Mouse (Mus musculus): ENCODE measurements around the gene Smoc2.

The Smoc2 gene

GRCm38 (mm10) chr17:14279966-14280300, 627 bp downstream of the Smoc2 start:
- no peak for DNase-seq

GRCm38 (mm10) chr17:14280425-14280833, 1.1 kb downstream of the Smoc2 start:
- peak; percentile 27 to 51 for DNase-seq

DNA sequence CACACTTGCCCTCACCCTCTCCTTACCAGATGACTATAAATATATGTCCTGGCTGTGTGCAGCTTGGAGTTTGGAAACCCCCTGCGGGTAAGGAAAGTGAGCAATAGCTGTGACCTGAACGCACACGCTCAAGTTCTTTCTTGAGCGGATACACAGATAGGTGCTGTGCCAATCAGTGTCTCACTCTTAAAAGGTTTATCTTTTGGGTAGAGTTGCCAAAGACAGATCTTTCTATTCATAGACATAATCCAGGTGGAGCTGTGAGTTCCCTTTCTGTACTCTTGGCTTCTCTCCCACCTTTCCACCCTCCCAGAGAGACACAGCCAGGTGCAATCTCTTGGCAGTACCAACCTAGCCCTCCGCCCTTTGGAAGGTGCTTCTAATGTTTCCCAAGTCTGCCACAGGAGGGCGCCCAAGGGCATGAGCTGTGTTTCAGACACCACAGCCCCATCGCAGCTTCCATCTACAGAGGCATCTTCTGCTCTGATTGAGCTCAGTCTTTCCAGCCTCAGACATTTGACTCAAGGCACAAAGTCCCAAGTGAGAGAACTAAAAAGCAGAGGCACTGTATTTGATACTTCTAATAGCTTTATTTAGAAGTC, 8.8 kb downstream of the Smoc2 start:
- DNase-seq, result peak; percentile 91 to 93

- DNase-seq, result no peak
Measured at GRCm38 (mm10) chr17:14293617-14294016, 14.3 kb downstream of the Smoc2 start.

DNA sequence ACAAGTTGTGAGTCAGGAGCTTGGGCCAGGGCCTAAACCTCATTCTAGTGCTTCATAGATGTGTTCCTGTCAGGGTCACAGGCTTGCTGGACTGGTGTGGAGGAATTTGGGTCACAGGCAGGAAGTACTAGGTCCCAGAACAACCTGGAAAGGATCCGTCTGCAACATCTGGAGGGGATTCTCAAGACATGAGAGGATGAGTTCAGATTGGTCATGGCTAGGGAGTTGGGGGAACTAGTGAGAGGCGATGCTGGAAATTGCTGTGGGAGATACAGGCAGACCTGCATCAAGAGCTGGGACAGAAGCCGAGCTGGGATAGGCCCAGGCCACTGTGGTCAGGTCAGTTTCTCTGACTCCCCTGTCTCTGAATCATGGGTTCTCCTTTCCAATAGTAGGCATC, 15.8 kb downstream of the Smoc2 start:
- DNase-seq, result no peak

GRCm38 (mm10) chr17:14300361-14300760, 21.1 kb downstream of the Smoc2 start:
- no peak for DNase-seq

DNA sequence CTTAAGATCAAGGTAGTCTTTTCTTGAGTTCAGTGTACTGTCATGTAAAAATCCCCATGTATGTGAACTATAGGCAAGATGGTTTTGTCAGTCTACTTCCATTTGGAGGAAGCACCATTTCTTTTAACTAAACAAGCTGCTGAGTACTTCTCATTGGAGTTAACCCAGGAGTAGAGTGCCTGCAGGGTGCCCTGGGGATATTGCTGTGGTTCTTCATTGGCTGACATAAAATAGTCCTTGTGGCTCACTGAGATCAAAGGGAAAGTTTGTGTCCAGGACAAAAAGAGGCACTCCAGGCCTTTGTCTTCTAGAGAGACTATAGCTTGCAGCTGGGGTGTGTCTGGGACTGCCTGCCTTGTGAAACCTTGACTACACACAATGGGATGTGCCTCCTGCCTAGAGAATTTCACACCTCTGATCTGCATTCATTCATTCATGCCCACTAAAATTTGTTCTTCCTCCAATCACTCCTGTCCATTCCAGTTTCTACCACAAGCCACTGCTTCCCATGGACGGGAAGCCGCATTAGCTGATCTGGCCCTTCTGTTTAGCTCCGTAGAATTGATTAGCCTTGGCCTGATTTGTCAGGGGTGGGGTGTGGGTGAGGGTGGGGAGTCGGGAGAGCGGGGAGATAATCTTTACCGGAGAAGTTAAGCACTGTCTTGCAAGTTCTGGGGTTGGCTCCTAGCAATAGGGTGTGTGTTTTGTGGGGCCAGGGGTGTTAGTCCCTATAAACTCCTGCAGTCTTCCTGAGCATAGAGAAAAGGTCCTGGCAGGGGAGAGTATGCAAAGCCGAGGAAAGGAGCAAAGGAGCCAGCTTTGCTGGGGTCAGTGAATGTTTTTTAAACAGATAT, 22.4 kb downstream of the Smoc2 start:
- no peak for DNase-seq

DNA sequence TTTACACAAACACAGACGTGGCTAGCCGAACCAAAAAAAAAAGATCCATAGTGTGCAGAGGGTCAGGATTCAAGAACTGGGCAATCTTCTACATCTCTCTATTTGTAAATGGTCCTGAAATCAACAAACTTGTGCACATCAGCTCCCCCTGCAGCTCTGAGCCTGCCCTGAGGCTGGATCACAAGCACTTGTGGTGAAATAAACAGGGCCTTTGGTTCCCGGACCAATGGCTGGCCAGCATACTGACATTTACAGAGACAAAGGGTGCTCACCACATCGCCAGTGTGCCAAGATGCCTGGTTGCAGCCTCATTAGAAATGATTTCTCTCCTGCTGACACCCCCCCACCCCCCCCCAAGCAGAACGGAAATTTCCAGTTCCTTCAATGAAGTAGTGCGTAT, 23.1 kb downstream of the Smoc2 start:
- DNase-seq, result peak; percentile 27 to 47

- no peak for DNase-seq
Measured at GRCm38 (mm10) chr17:14303722-14304121, 24.4 kb downstream of the Smoc2 start.

DNA sequence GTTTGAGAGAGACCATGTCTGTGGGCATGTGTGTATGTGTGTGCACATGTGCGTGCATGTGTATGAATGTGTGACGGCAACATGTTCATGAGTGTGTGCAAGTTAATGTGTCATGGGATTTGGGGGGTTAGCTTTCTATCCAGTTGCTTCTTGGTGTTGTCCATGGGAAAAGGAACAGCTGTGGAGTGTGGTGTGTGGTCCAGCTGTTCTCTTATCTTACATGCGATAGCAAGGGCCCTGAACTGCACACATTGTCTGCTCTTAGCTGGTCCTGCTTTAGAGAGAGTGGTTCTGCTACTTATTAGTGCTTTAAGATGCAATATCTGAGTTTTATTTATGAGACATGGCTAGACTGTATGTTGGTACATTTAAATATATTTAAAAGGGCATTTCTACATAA, 30.6 kb downstream of the Smoc2 start:
- DNase-seq, result peak; percentile 34 to 47

GRCm38 (mm10) chr17:14312440-14312839, 33.1 kb downstream of the Smoc2 start:
- DNase-seq, result no peak

- DNase-seq, result no peak
Measured at GRCm38 (mm10) chr17:14314308-14314707, 35.0 kb downstream of the Smoc2 start.

DNA sequence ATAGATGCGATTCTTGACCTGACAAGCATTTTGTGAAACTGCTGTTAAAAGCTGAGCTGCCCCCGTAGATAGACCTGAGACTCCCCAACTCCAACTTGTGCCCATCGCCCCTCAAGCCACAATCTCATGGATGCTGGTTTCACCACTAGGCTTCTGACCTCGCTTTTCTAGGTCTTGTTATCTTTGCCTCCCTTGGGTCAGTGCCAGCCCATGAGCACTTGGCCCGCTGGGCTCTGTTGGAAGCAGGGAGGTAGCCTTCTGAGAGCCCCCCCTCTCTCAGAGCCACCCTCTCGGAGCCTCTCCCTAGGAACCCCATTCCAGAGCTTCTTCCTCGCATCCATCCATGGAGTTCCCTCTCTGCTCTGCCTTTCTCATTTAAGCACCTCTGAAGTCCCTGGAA, 37.2 kb downstream of the Smoc2 start:
- DNase-seq, result no peak

DNA sequence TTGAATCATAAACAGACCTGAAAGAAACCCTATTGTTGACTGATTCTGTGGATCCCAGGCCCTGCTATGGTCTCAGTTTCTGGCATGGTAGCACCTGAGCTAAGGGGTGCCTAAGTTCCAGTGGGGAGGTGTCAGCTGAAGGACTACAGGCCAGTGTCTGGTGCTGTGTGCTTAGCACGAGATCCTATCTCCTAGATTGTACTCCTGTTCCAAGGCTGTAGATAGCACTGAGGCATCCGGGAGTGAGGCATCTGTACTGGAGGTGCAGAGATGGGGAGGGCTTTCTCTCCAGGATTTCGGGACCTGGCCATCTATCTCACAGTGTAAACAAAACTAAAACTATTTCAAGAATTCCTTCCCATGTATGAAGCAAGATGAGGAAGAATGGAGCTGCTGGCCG, 38.1 kb downstream of the Smoc2 start:
- no peak for DNase-seq

- DNase-seq, result no peak
Measured at GRCm38 (mm10) chr17:14326156-14326555, 46.9 kb downstream of the Smoc2 start.

GRCm38 (mm10) chr17:14328037-14328436, 48.7 kb downstream of the Smoc2 start:
- DNase-seq, result no peak

GRCm38 (mm10) chr17:14330498-14330897, 51.2 kb downstream of the Smoc2 start:
- DNase-seq, result no peak

GRCm38 (mm10) chr17:14339932-14340557, 60.7 kb downstream of the Smoc2 start:
- no peak for DNase-seq

DNA sequence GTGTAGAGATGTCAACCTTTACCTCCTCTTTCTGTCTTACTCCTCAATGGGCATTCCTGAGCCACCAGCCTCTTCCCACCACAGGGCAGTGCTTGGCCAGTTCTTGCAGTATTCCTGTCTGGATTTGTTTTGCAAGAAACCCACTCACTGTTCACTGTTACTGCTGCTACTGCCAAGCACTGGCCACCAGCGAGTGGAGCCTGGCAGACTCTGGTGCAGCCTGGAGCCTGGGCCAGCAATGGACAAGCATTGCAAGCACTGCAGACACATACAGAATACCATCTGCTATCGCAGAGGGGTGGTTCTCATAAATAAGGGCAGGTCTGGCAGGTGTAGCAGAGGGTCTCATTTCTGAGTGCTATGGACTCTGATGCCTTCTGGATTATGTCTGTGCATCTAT, 61.4 kb downstream of the Smoc2 start:
- no peak for DNase-seq

- peak; percentile 60 to 63 for DNase-seq
Measured at GRCm38 (mm10) chr17:14342511-14342910, 63.2 kb downstream of the Smoc2 start.

DNA sequence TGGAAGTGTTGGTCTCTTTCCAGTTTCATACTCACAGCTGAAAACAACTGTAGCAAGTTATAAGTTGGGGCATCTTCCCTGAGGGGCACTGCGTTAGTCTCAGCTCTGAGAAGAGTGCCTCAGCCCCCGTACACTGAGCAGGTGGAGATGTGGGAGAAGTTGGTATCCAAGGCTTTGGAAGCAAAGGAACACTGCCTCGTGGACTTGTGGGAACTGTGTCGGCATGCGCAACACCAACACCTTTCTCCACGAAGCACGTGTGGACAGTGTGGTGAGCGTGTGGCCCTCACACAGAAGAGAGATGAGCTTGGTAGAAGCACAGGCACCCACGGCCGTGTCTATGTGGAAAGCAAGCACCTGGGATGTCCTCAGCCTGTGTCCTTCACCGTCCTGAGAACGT, 64.1 kb downstream of the Smoc2 start:
- DNase-seq, result no peak

DNA sequence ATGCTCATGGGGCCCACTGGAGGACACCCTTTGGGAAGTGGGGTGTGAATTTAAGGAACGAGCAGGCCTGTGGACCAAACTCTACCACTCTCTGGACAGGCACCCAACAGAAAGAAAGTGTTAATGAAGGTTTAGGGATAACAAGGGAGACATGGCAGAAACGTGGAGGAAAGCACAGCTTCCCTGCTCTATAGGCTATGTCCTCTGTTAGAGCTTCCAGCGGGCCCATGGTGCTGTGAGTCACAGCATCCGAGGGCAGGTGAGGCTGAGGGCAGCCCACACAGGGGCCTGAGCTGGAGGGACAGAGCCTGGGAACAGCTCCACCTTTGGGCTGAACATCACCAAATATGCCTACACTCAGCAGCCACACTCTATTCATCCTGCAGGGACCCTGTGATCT, 66.2 kb downstream of the Smoc2 start:
- DNase-seq, result no peak

DNA sequence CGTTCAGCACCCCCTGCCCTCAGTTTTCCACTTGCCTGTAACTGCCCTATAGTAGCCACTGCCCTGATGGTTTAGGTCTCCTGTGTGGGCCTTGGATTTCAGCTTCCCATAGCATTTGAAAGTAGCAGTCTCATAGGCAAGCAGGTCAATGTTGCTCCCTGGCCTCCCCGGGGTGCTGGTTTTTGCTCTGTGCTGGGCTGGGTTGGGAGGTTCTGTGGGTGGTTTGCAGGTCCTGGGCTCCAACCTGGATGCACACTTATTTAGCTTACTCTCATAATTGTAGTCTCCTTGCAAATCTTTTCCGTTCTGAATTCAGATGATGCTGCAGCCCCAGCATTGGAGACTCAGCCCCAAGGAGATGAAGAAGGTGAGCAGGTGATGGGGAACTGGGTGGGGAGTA, 67.6 kb downstream of the Smoc2 start:
- DNase-seq, result no peak
